Mouse (Mus musculus) CD4-positive helper T cell, adult 2 months (primary cell): ENCODE measurements at regions not wholly inside any gene's neighbourhood (a gene's known extent, or its start where the extent isn't known, plus 50 kb on each side); places are given as distances from the start of the nearest gene placed in this dataset.
A peak's percentile ranks its signal among the peaks of the same experiment; 100 is the strongest.

ENCODE experiments used
- DNase-seq: peaks from one replicate; pipeline ENCODE4 v3.0.0-alpha.2; 2012; ENCODE audit warnings: low read depth, missing footprints, low spot score

DNA sequence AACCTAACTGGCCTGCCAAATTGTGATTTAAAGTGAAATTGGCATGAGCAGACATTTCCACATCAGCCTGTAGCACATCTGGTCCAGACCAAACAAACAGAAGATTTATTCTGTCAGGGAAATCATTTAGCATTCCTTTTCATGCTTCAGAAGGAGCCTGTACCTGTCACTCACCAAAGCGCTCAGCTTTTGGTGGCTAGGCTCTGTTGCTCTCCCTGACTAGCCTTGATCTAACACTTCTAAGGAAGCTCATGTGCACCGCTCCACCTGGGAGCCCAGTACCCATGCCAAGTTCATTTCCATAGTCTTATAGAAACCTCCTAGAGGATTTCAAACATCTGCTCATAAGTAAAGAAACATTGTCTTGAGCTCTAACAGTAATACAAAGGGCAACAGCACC is 253.8 kb upstream of the Tfap2d start:
- DNase-seq = no peak

DNA sequence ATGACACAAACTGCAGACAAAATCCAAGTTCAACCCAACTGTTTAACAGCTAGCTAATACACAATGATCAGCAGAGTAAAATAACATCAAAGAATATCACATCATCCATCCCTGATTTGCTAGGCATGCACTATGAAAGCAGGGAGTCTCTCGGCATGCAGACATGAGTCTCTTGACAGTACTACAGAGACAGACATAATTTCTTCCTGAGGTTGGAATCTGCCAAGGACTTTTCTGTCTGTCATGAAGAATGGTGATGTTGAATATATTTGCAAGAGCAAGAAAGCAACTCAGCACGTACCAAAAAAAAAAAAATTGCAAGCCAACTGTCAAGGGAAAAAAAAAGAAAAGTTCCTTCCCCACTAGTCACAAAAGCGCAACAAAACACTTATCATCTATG is 245.4 kb upstream of the Tfap2d start:
- no peak for DNase-seq

DNA sequence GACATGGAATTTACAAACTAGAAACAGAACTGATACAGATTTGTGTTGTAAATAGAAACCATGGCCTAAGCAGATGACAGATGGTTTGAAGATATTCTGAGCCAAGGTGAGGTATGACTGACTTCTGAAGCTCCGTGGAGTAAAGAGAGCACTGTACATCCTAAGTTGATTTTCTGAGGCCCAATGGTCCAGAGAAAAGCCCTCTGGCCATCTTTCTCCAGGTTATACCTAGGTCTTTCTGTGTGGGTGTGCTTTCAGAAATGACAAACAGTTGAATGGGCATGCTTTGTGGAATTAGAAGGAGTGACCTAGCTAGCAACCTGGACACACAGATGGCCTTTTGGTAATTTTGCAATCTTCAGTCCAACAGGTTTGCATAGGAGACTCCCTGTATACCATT is 199.6 kb upstream of the Tfap2d start:
- DNase-seq = no peak

DNA sequence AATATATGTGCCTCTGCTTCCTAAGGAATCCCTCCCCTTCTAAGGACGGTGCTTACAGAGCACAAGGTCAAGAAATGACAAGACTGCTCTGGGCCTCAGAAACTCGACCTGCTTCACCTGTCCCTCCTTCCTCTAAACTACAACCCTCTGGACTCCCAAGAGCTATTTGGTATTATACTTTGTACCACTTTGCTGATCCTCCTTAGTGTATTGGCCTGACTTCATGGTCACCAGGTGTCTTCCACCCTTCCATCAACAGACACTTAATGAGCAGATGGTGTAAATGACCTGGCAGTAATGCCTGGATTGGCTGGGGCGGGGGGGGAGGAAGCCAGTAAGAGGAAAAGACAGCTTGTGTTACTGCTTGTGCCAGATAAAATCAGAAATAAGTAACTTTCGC is 199.1 kb upstream of the Tfap2d start:
- DNase-seq = no peak

DNA sequence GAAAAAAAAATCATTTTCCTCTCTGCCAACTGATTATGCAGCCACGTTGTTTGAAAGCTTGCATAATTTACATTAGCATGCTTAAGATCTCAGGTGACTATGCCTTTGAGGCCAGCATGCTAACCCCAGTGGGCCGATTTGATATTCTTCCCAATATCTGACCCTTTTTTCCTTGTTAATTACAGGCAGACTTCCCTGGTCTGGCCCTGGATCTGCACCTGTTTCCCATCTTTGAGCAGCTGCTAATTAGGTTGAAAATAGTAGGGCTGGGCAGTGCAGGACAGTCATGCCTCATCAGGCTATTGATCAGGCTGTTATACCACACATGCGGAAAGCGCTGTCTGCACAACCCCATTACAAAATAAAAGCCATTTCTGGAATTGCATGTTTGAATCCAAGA is 191.2 kb upstream of the Tfap2d start:
- DNase-seq = no peak

DNA sequence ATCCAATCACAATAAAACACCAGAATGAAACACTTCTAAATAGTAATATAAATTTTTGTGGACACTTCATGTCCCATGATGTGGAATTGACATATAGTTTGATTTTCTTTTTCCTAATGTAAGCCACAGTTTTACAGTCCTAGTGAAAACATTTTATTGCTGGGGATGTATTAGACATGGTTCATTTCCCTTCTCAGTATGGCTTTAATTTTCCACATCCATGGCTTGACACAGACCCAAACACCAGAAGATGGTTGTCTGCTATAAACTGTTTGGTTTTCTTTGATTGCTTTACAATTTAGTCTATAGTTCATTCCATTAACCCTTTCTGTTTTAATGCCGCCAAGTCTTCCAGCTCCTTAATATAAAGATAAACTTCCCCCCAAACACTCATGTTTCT is 146.5 kb upstream of the Tfap2d start:
- DNase-seq = no peak

DNA sequence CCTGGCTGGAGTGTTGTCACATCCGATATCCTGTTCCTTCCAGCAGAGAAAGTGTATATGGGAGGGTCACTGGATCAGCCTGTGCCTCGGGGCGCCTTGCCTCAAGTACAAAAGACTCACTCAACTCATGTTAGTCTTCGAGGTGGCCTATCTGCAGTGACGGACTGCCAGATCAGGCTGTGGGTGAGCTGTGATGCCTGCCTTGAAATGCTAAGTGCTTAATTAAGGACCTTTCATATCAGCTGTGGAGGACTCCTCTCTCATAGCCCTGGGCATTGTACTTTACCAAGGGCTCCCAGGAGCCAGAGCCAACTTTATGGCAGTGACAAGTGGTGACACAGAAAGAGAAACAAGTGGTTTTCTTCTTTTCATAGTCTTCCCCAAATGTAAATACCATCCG is 145.8 kb upstream of the Tfap2d start:
- DNase-seq = no peak

DNA sequence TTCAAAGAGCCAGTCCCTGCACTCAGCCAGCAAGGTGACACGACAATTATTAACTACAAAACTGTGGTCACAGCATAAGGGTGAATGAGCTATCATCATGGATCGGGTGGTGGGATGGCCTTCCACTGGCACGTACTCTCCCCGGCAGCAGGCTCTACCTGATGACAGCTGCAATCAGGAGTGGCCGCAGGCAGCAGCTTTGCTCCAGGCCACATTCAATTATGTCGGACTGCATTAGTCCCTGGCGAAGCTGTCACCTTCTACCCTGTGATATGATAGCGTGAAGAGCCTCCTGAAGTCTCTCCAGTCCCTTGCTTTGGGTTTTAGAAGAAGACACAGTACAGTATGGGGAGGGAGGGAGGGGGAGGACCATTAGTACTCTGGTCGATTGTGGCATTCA is 141.4 kb upstream of the Tfap2d start:
- no peak for DNase-seq

DNA sequence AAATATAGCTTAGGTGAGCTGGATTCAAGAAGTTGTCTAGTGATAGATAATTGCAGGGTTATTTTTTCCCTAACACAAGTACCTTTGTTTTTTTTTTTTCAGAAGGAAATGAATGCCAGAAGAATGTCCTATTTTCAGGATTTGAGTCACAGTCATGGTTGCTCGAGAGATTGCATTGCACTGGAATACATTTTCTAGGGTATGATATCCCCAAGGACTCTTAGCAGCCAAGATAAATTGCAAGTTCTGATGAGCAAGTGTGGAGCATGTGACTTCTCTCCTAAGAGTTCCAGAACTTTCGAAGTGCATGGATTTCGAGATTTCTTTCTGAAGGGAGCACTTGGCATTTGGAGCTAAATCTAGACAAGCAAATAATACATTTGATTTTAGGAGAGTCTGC is 140.9 kb upstream of the Tfap2d start:
- DNase-seq = no peak

DNA sequence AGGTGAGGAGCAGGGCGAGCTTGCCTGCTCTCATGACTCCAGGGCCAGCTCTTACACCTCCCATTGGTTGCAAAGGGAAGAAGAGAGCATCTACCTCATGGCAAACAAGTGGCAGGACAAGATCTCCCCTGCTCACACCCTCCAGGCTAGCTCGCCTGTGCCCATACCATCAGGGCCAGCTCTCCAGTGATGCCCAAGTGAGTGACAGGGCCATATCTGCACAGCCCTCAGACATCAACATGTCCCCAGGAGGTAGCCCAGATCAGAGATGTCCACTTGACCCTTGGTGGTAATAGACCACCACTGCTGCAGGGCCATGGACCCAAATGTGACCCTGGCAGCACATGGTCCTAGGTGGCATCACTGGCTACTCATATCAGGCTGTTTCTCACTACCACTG is 133.9 kb upstream of the Tfap2d start:
- DNase-seq = no peak

DNA sequence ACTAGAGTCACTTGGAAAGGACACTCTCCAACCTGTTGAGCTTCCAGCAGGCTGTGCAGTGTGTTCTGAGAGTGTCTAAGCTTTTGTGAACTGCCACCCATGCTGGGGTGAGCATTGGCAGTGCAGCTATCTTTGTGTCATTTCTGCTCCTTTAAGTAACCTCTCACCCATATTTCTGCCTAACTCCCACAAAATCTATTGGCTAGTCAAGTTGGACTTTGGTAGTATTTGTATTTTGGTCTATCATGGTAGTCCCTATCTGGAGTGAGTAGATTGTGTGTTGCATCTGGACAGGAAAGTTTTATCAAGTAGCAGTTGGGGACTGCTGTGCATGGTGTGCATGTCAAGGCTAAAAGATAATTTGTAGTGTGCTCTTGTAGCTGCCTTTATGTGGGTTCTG is 132.6 kb upstream of the Tfap2d start:
- no peak for DNase-seq

DNA sequence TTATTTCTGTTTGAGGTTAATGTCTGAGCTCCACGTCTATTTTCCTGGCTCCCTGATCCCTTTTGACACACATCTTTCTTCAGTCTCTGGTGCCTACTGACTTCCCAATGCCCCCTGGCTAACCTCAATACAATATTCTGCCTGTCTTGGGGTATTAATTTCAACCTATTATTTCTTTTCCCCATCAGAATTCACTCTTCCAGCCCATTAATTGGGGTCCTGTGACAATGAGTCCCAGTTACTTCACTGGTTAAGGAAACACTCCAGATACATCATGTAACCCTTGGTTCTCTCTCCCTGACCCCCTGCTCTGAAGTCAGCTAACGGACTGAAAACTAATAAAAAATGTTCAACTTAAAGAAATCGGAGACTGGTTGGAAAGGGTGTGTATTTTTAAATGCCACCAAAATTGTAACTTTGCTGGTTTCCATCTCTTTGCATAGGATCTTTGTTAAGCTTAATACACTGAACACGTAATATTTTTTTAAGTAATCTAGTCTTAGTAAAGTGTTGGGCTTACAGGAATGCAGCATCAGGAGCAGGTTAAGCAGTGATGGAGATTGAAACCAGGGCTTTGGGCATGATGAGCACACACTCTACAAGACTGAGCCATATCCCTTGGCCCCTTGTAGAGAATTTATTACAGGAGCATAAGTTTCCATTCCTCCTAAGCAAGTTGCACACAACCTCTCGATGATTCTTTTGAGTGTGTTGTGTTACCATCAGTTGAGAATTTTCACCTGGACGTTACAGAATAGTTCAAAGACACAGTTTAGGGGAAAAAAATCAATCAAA is 128.8 kb upstream of the Tfap2d start:
- DNase-seq = no peak

DNA sequence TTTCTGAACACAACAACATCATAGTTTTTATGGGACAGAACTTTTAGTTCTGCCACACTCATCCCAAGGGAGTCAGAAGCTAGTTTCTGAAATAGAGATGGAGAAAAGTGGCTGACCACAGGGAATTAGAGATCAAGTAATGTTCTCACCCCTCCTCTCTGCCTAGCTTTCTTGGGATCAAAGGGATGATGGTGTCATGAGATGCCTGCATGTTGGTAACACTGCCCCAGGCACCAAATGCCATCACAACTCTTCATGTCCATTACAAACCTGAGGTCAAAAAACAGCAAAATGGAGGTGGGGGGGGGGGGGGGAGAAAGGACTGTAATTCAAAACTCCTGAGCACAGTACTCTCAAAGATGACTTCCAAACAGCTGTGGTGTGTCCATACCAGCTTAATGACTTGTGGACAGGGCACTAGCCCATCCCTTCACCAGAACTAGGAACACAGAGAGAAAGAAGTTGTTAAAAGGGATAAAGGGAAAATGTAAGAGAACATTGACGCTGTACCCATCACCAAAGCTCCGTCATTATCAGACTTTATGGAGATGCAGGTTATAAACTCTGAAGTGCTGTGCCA is 127.9 kb upstream of the Tfap2d start:
- DNase-seq = no peak

DNA sequence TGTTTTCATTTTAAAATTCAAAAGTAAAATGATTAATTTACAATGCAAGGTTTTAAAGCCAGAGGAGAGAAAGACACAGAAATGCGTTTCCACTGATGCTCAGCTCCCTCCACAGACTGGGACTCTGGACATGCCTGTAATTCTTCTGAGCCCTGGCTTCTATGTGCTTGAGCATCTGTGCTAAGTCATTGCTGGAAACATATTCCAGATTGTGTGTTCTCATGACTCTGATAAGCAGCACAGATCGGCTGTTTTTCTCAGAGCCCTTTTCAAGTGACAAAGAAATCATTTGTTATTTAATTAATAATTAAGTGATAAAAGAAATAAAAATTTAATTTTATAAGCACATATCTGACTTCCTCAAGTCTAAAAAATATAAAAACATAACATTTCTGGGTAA is 127.3 kb upstream of the Tfap2d start:
- DNase-seq = no peak

DNA sequence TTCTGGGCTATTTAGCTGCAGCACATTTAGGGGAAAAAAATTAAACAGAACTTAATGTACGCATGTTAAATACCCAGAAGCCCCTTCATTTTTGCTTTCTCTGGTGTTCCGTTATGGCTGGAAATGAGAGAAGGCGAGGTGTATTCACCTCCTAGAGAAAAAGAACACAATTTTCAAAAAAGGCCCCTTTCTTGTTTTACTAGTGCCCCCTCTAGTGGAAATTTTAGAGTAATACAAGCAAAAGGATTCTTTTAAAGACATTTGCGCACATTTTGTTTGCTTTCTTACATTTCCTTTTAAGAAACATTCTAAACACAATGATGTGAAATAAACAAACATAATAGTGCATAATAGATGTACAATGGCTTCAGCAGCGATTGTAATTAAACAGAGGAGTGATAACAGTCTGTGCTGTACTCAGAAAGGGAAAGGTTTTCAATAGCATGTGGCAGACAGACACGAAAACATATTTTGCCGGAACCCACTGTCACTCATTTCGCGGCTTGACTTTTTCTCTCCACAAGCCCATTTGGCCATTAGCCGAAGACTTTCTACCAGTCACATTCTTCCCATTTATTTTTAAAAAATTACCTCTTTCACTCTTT is 126.0 kb upstream of the Tfap2d start:
- peak; percentile 5 for DNase-seq

DNA sequence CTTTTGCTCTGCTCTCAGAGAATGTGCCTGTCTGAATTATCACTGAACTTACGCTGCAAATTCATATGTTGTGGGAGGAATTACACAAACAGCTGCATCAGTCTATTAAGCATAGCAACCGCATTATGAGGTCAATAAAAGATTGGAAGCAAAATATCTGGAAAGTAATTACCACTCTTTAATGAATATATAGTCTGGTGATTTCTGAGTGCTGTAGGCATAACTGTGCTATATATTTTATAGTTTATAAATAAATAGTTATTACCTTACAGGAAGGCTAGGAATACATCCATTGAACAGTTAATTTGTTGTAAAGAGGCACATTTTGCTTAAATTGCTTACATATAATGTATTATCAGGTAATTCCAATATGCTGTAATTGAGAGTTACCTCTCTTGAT is 123.7 kb upstream of the Tfap2d start:
- DNase-seq = no peak

DNA sequence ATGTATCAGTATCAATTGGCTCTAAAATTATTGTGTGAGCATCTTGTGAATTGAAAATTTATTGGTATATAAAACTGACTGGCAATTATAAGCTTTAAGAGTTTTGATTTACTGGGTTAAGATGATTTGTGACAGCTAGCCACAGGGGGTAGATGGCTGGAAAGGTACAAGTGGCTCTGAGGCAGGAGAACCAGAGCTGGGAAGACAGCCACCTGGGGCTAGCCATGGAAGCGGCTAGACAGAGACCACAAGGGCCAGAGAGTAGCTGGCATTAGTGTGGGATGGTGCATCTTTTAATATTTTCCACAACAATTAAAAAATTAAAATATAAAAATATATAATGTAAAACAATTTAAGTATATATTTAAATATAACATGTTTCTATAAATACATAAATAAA is 86.0 kb upstream of the Tfap2d start:
- no peak for DNase-seq
